ENCODE assay signal across 32 mouse cellular contexts in genomic region chr9:41185331-41185730, GRCm38 (mm10). TPM values are rescaled to one million over a fixed set of nuclear protein-coding genes. Genes with fewer than 3 reads are reported as not detected.
DNase-seq lines count a peak whose midpoint lies in the region; ATAC-seq and TF ChIP-seq lines count a peak whose summit lies in the region.
"Had no signal": no experiment of that assay in that cellular context is flagged by ENCODE, and none has a peak within 500 bp of the region (broad histone marks: within the 10 kb centered on the region; RNA-seq: fewer than 3 reads in every experiment).

No protein-coding gene starts in this region.

- no peak for ATAC-seq in hindbrain, postnatal 0 days
- ATAC-seq in liver, embryonic 12.5 days = peak; percentile 44; the same call in 1 of the 2 replicates
- ATAC-seq in liver, embryonic 11.5 days (replicated peaks; ENCODE audit: low FRiP score) = no peak
- ATAC-seq in liver, postnatal 0 days = peak; percentile 48; the same call in 1 of the 2 replicates
- ATAC-seq: forebrain, embryonic 15.5 days; hindbrain, embryonic 16.5 days had no signal

- H3K36me3 ChIP-seq in hindbrain, embryonic 10.5 days = no peaks in the 10 kb centered on the region
- no peaks in the 10 kb centered on the region for H3K36me3 ChIP-seq in hindbrain, postnatal 0 days (ENCODE audit: insufficient read depth, low read length)
- H3K36me3 ChIP-seq in liver, embryonic 12.5 days = no peaks in the 10 kb centered on the region
- no peaks in the 10 kb centered on the region for H3K36me3 ChIP-seq in liver, embryonic 11.5 days (ENCODE audit: control insufficient read depth, insufficient read depth, low read length)
- no peaks in the 10 kb centered on the region for H3K36me3 ChIP-seq in liver, postnatal 0 days (replicated peaks; ENCODE audit: insufficient read depth, low read length)
- H3K36me3 ChIP-seq: embryonic facial prominence, embryonic 12.5 days; forebrain, embryonic 15.5 days; G1E; heart, embryonic 13.5 days; limb, embryonic 12.5 days; neural tube, embryonic 13.5 days had no signal

- DNase-seq in hindbrain, embryonic 10.5 days (ENCODE audit: low spot score) = no peak
- DNase-seq in hindbrain, postnatal 0 days (ENCODE audit: low spot score) = no peak
- DNase-seq in liver, embryonic 11.5 days (ENCODE audit: low spot score) = no peak
- DNase-seq in ovary, adult 18-20 months (ENCODE audit: low spot score) = peak; percentile 60
- DNase-seq in ovary, postnatal 10 days (ENCODE audit: low spot score) = no peak
- DNase-seq in liver, postnatal 0 days = no peak
- no peak for DNase-seq in gastrocnemius, postnatal 10 days
- DNase-seq: adrenal gland, postnatal 14 days; cerebellum, adult 11 months; cerebellum, adult 9-10 months; cerebellum, postnatal 36 days; gastrocnemius, postnatal 36 days; heart, adult 18-20 months; heart, postnatal 10 days; kidney, adult 18-20 months; kidney, postnatal 14 days; lung, postnatal 4 days; right cerebral cortex, adult 18-20 months; right cerebral cortex, postnatal 4 days; thymus, adult 18-20 months; thymus, postnatal 25 days had no signal

- no peak overlapping the region for H3K9ac ChIP-seq in hindbrain, postnatal 0 days (replicated peaks; ENCODE audit: low read length)
- H3K9ac ChIP-seq in liver, embryonic 12.5 days = no peak overlapping the region
- no peak overlapping the region for H3K9ac ChIP-seq in liver, embryonic 11.5 days (ENCODE audit: low read depth, low read length)
- 0 out of 2 replicates have a peak overlapping the region, but pooled peaks have one; percentile 26 for H3K9ac ChIP-seq in liver, postnatal 0 days (replicated peaks)
- H3K9ac ChIP-seq: embryonic facial prominence, embryonic 12.5 days; forebrain, embryonic 15.5 days; heart, embryonic 13.5 days; limb, embryonic 12.5 days; liver, embryonic 14.5 days; neural tube, embryonic 13.5 days had no signal

- no peak overlapping the region for H3K4me2 ChIP-seq in hindbrain, postnatal 0 days (ENCODE audit: low read depth, low read length)
- no peak overlapping the region for H3K4me2 ChIP-seq in liver, embryonic 12.5 days
- no peak overlapping the region for H3K4me2 ChIP-seq in liver, embryonic 11.5 days
- H3K4me2 ChIP-seq in liver, postnatal 0 days (ENCODE audit: low read depth, low read length) = no peak overlapping the region
- H3K4me2 ChIP-seq: embryonic facial prominence, embryonic 12.5 days; forebrain, embryonic 15.5 days; heart, embryonic 13.5 days; limb, embryonic 12.5 days; neural tube, embryonic 13.5 days had no signal

- H3K4me3 ChIP-seq in hindbrain, embryonic 10.5 days = no peak overlapping the region
- no peak overlapping the region for H3K4me3 ChIP-seq in hindbrain, postnatal 0 days (ENCODE audit: low read length)
- H3K4me3 ChIP-seq in liver, embryonic 12.5 days = no peak overlapping the region
- H3K4me3 ChIP-seq in liver, embryonic 11.5 days (ENCODE audit: low read depth, low read length) = no peak overlapping the region
- no peak overlapping the region for H3K4me3 ChIP-seq in liver, postnatal 0 days (ENCODE audit: low read depth, low read length)
- H3K4me3 ChIP-seq: embryonic facial prominence, embryonic 12.5 days; forebrain, embryonic 15.5 days; heart, embryonic 13.5 days; limb, embryonic 12.5 days; megakaryocyte, embryonic 14.5 days; neural tube, embryonic 13.5 days had no signal

- H3K9me3 ChIP-seq in hindbrain, embryonic 10.5 days = no peaks in the 10 kb centered on the region
- H3K9me3 ChIP-seq in hindbrain, postnatal 0 days (ENCODE audit: low read length) = no peaks in the 10 kb centered on the region
- H3K9me3 ChIP-seq in liver, embryonic 12.5 days (replicated peaks) = no peaks in the 10 kb centered on the region
- no peaks in the 10 kb centered on the region for H3K9me3 ChIP-seq in liver, embryonic 11.5 days (ENCODE audit: control insufficient read depth, low read length)
- H3K9me3 ChIP-seq in liver, postnatal 0 days (ENCODE audit: low read length) = no peaks in the 10 kb centered on the region
- H3K9me3 ChIP-seq: embryonic facial prominence, embryonic 12.5 days; forebrain, embryonic 15.5 days; G1E; heart, embryonic 13.5 days; limb, embryonic 12.5 days; megakaryocyte, embryonic 14.5 days; neural tube, embryonic 13.5 days had no signal

- WGBS in hindbrain, embryonic 10.5 days = 77% methylated on average over 9 of the region's 9 CpGs
- 68% methylated on average over 9 of the region's 9 CpGs for WGBS in hindbrain, postnatal 0 days
- 58% methylated on average over 9 of the region's 9 CpGs for WGBS in liver, embryonic 12.5 days (ENCODE audit: insufficient replicate concordance)
- WGBS in liver, embryonic 11.5 days = 56% methylated on average over 9 of the region's 9 CpGs
- 30% methylated on average over 9 of the region's 9 CpGs for WGBS in liver, postnatal 0 days (ENCODE audit: insufficient replicate concordance)

- peak; percentile 9; the same call in 1 of the 2 replicates for TF ChIP-seq EP300 in liver, postnatal 0 days (IDR thresholded peaks at IDR 0.05; ENCODE audit: low read depth)

- H3K4me1 ChIP-seq in hindbrain, embryonic 10.5 days (replicated peaks) = peaks cover 7% of the 10 kb centered on the region; the same call in 1 of the 2 replicates
- no peaks in the 10 kb centered on the region for H3K4me1 ChIP-seq in hindbrain, postnatal 0 days (ENCODE audit: insufficient read depth, low read length)
- no peaks in the 10 kb centered on the region for H3K4me1 ChIP-seq in liver, embryonic 12.5 days
- H3K4me1 ChIP-seq in liver, embryonic 11.5 days (replicated peaks; ENCODE audit: control insufficient read depth, insufficient read depth, low read length) = no peaks in the 10 kb centered on the region
- H3K4me1 ChIP-seq in liver, postnatal 0 days (ENCODE audit: insufficient read depth) = peaks cover 4% of the 10 kb centered on the region; the same call in 1 of the 2 replicates
- H3K4me1 ChIP-seq: heart, embryonic 13.5 days had no signal

- no peak for TF ChIP-seq CTCF in hindbrain, postnatal 0 days (IDR thresholded peaks at IDR 0.05; ENCODE audit: low read depth)
- no peak for TF ChIP-seq CTCF in liver, postnatal 0 days (IDR thresholded peaks at IDR 0.05; ENCODE audit: low read depth)

- H3K27me3 ChIP-seq in hindbrain, embryonic 10.5 days (ENCODE audit: insufficient read depth, poor library complexity, severe bottlenecking) = no peaks in the 10 kb centered on the region; the same call in 1 of the 2 replicates
- H3K27me3 ChIP-seq in hindbrain, postnatal 0 days (ENCODE audit: insufficient read depth, low read length) = no peaks in the 10 kb centered on the region
- H3K27me3 ChIP-seq in liver, embryonic 12.5 days (replicated peaks) = 0 out of 2 replicates have a peak, but pooled peaks cover 4% of the 10 kb centered on the region
- H3K27me3 ChIP-seq in liver, embryonic 11.5 days (replicated peaks; ENCODE audit: control insufficient read depth, insufficient read depth, low read length) = no peaks in the 10 kb centered on the region
- no peaks in the 10 kb centered on the region for H3K27me3 ChIP-seq in liver, postnatal 0 days (ENCODE audit: insufficient read depth, low read length)
- H3K27me3 ChIP-seq: embryonic facial prominence, embryonic 12.5 days; forebrain, embryonic 15.5 days; limb, embryonic 12.5 days; neural tube, embryonic 13.5 days had no signal

- H3K27ac ChIP-seq in hindbrain, embryonic 10.5 days = peak overlapping the region; percentile 59; the same call in 1 of the 2 replicates
- no peak overlapping the region for H3K27ac ChIP-seq in hindbrain, postnatal 0 days
- H3K27ac ChIP-seq in liver, embryonic 12.5 days = no peak overlapping the region
- no peak overlapping the region for H3K27ac ChIP-seq in liver, embryonic 11.5 days (ENCODE audit: low read depth, low read length)
- peak overlapping the region; percentile 22; the same call in 1 of the 2 replicates for H3K27ac ChIP-seq in liver, postnatal 0 days (ENCODE audit: low read depth)
- H3K27ac ChIP-seq: embryonic facial prominence, embryonic 12.5 days; forebrain, embryonic 15.5 days; heart, embryonic 13.5 days; limb, embryonic 12.5 days; liver, embryonic 14.5 days; neural tube, embryonic 13.5 days; stomach, postnatal 0 days had no signal

RNA-seq across cellular contexts. Expression of gene Ubash3b, which starts 23.8 kb away (rescaled TPM):
- polyA plus RNA-seq in hindbrain, embryonic 10.5 days (2016; fragmentation: Nextera tagmentation; extraction: Ambion mirVana) = 7.3 and 8.5 TPM in 2 replicates
- total RNA-seq in hindbrain, postnatal 0 days (2014; rRNA removed) = 41.0 and 41.3 TPM in 2 replicates
- 28.0 and 28.6 TPM in 2 replicates for polyA plus RNA-seq in hindbrain, postnatal 0 days (2015; fragmentation: Nextera tagmentation; extraction: Ambion mirVana)
- polyA plus RNA-seq in liver, embryonic 12.5 days (2016; fragmentation: Nextera tagmentation; extraction: Ambion mirVana) = 12.2 and 14.0 TPM in 2 replicates
- 13.4 and 18.1 TPM in 2 replicates for polyA plus RNA-seq in liver, embryonic 11.5 days (2014; fragmentation: Nextera tagmentation; extraction: Ambion mirVana)
- polyA plus RNA-seq in liver, postnatal 0 days (2015; fragmentation: Nextera tagmentation; extraction: Ambion mirVana) = 6.6 TPM in 2 replicates
- total RNA-seq in gastrocnemius, postnatal 10 days (2021) = 1 to 10 TPM; 2.2 to 3.3 TPM

Comparison
In these comparisons a context has a peak if more than half of its experiments do, and no peak if none do; other contexts are left out.
1. H3K27ac ChIP-seq: peak in hindbrain, embryonic 10.5 days (single experiment) and liver, postnatal 0 days (single experiment); none in hindbrain, postnatal 0 days (single experiment), liver, embryonic 12.5 days (single experiment) and liver, embryonic 11.5 days (single experiment).
2. ATAC-seq: peak in liver, embryonic 12.5 days (single experiment) and liver, postnatal 0 days (single experiment); none in hindbrain, postnatal 0 days (single experiment) and liver, embryonic 11.5 days (single experiment).